Mouse (Mus musculus) liver, postnatal 0 days (tissue): ENCODE data around the gene Ythdf1.
A peak's percentile ranks its signal among the peaks of the same experiment; 100 is the strongest.

ENCODE experiments used
- CTCF ChIP-seq: sonication (generic); IDR thresholded peaks from 2 replicates; pipeline ENCODE4 v1.5.1; 2016; ENCODE audit warnings: antibody characterized with exemption, low read depth
- EP300 ChIP-seq: IDR thresholded peaks from 2 replicates; pipeline ENCODE4 v1.6.1; 2016; ENCODE audit warnings: antibody characterized with exemption, low read depth, mild to moderate bottlenecking

DNA sequence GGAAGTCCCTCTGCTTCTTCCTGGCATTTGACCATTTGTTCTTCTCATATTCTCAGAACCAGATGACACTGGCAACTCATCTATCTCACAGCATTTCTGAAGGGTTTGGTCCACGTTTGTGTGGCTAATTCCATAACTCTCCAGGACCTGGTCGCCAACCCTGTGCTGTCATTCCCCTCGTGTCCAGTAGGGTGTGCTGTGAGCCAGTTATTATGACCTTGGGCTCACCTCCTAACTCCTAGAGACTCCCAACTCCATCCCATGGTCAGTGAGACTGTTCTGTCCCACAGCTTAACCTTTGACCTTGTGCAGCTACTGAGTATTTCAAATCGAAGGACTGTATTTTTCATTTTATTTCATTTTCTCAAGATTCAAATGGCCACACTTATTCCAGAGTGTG lies 4.4 kb upstream of the Ythdf1 start:
- peak; percentile 95 for TF ChIP-seq CTCF
- no peak for TF ChIP-seq EP300
